In genomic region chr9:82829693-82830430, GRCm38 (mm10) we compare ENCODE assay signal across 8 mouse cellular contexts. TPM values are rescaled to one million over a fixed set of nuclear protein-coding genes. Genes with fewer than 3 reads are reported as not detected.
A peak's percentile ranks its signal among the peaks of the same experiment; 100 is the strongest.
DNase-seq lines count a peak whose midpoint lies in the region; ATAC-seq and TF ChIP-seq lines count a peak whose summit lies in the region.

No protein-coding gene starts in this region.

- DNase-seq in c-Kit-positive CD71-positive TER-119-negative erythroid progenitor cells, embryonic 14.5 days (ENCODE audit: low read depth): peak; percentile 73
- DNase-seq in forebrain, embryonic 11.5 days (ENCODE audit: low spot score): peak; percentile 94
- DNase-seq in kidney, postnatal 25 days: peak; percentile 87 to 96
- DNase-seq in liver, embryonic 14.5 days (ENCODE audit: low read depth in 3 of 3, low spot score in 3 of 3): peak; percentile 71 to 76 (median 75)
- peak; percentile 95 for DNase-seq in neural tube, embryonic 10.5 days (ENCODE audit: extremely low spot score, low spot score)

- peaks cover 4% of the 10 kb centered on the region; the same call in 1 of the 2 replicates for H3K4me1 ChIP-seq in E14TG2a.4 (replicated peaks; ENCODE audit: low read depth, low read length)
- no peaks in the 10 kb centered on the region for H3K4me1 ChIP-seq in forebrain, embryonic 11.5 days (replicated peaks; ENCODE audit: control insufficient read depth, insufficient read depth, low read length)
- peaks cover 6% of the 10 kb centered on the region for H3K4me1 ChIP-seq in heart, embryonic 16.5 days (ENCODE audit: control insufficient read depth, insufficient read depth, low read length)
- 0 out of 4 replicates have a peak, but pooled peaks cover 0 to 2% of the 10 kb centered on the region in 2 experiments for H3K4me1 ChIP-seq in liver, embryonic 14.5 days (replicated peaks; ENCODE audit: control insufficient read depth in 2 of 2, insufficient read depth in 2 of 2, low read length in 1 of 2)
- H3K4me1 ChIP-seq in stomach, embryonic 15.5 days: no peaks in the 10 kb centered on the region

- peak overlapping the region; percentile 88 for H3K9ac ChIP-seq in forebrain, embryonic 11.5 days (ENCODE audit: low read length)
- H3K9ac ChIP-seq in heart, embryonic 16.5 days (ENCODE audit: low read length): peak overlapping the region; percentile 75
- H3K9ac ChIP-seq in liver, embryonic 14.5 days (replicated peaks): peak overlapping the region; percentile 52
- H3K9ac ChIP-seq in stomach, embryonic 15.5 days: peak overlapping the region; percentile 47

- no peaks in the 10 kb centered on the region for H3K9me3 ChIP-seq in E14TG2a.4 (ENCODE audit: low read length)
- H3K9me3 ChIP-seq in forebrain, embryonic 11.5 days (ENCODE audit: control insufficient read depth, low read length): no peaks in the 10 kb centered on the region
- no peaks in the 10 kb centered on the region for H3K9me3 ChIP-seq in heart, embryonic 16.5 days (replicated peaks; ENCODE audit: control insufficient read depth, low read length)
- no peaks in the 10 kb centered on the region for H3K9me3 ChIP-seq in liver, embryonic 14.5 days (ENCODE audit: control insufficient read depth, low read length)
- H3K9me3 ChIP-seq in stomach, embryonic 15.5 days: no peaks in the 10 kb centered on the region

- H3K27me3 ChIP-seq in E14TG2a.4 (ENCODE audit: insufficient read depth, low read length): no peaks in the 10 kb centered on the region
- no peaks in the 10 kb centered on the region for H3K27me3 ChIP-seq in forebrain, embryonic 11.5 days (ENCODE audit: control insufficient read depth, insufficient read depth, low read length)
- H3K27me3 ChIP-seq in heart, embryonic 16.5 days (ENCODE audit: control insufficient read depth, insufficient read depth, low read length): no peaks in the 10 kb centered on the region
- no peaks in the 10 kb centered on the region for H3K27me3 ChIP-seq in liver, embryonic 14.5 days (ENCODE audit: control insufficient read depth, insufficient read depth, low read length)
- no peaks in the 10 kb centered on the region for H3K27me3 ChIP-seq in stomach, embryonic 15.5 days (replicated peaks)

- peak overlapping the region; percentile 87 for H3K4me3 ChIP-seq in E14TG2a.4 (replicated peaks; ENCODE audit: low read length)
- peak overlapping the region; percentile 71 for H3K4me3 ChIP-seq in forebrain, embryonic 11.5 days (ENCODE audit: low read depth, low read length)
- H3K4me3 ChIP-seq in heart, embryonic 16.5 days (ENCODE audit: low read length): peak overlapping the region; percentile 67
- peak overlapping the region; percentile 73 to 76 for H3K4me3 ChIP-seq in liver, embryonic 14.5 days (ENCODE audit: insufficient read depth in 1 of 2, low read depth in 2 of 2, low read length in 2 of 2)
- H3K4me3 ChIP-seq in stomach, embryonic 15.5 days (replicated peaks): peak overlapping the region; percentile 59

- no peak for TF ChIP-seq CTCF in E14TG2a.4 (conservative IDR thresholded peaks at IDR 0.05; ENCODE audit: low read length)
- no peak for TF ChIP-seq CTCF in liver, embryonic 14.5 days (IDR thresholded peaks at IDR 0.05; ENCODE audit: low read depth)

- H3K4me2 ChIP-seq in forebrain, embryonic 11.5 days (ENCODE audit: low read depth, low read length, severe bottlenecking): peak overlapping the region; percentile 77
- H3K4me2 ChIP-seq in heart, embryonic 16.5 days (ENCODE audit: low read depth, low read length): peak overlapping the region; percentile 81
- peak overlapping the region; percentile 96 for H3K4me2 ChIP-seq in liver, embryonic 14.5 days (ENCODE audit: low read depth)
- H3K4me2 ChIP-seq in stomach, embryonic 15.5 days: peak overlapping the region; percentile 82

- TF ChIP-seq EP300 in liver, embryonic 14.5 days (IDR thresholded peaks at IDR 0.05; ENCODE audit: low read depth): no peak

- ATAC-seq in forebrain, embryonic 11.5 days (replicated peaks; ENCODE audit: low FRiP score): peak; percentile 96
- peak; percentile 91 for ATAC-seq in heart, embryonic 16.5 days (replicated peaks; ENCODE audit: extremely low read depth, insufficient read depth, low FRiP score)
- ATAC-seq in liver, embryonic 14.5 days (ENCODE audit: insufficient read depth): peak; percentile 92
- peak; percentile 92 for ATAC-seq in stomach, embryonic 15.5 days (ENCODE audit: insufficient read depth, low FRiP score, low read depth)

- peak overlapping the region; percentile 85 for H3K27ac ChIP-seq in forebrain, embryonic 11.5 days (ENCODE audit: low read depth, low read length)
- H3K27ac ChIP-seq in heart, embryonic 16.5 days (ENCODE audit: low read length): peak overlapping the region; percentile 74
- no peak overlapping the region for H3K27ac ChIP-seq in liver, embryonic 14.5 days
- H3K27ac ChIP-seq in stomach, embryonic 15.5 days: peak overlapping the region; percentile 33

- H3K36me3 ChIP-seq in E14TG2a.4 (ENCODE audit: insufficient read depth, low read length): no peaks in the 10 kb centered on the region
- H3K36me3 ChIP-seq in forebrain, embryonic 11.5 days (ENCODE audit: control insufficient read depth, insufficient read depth, low read length): no peaks in the 10 kb centered on the region
- H3K36me3 ChIP-seq in heart, embryonic 16.5 days (ENCODE audit: control insufficient read depth, insufficient read depth): no peaks in the 10 kb centered on the region
- H3K36me3 ChIP-seq in liver, embryonic 14.5 days (replicated peaks; ENCODE audit: control insufficient read depth, insufficient read depth, low read depth): no peaks in the 10 kb centered on the region
- no peaks in the 10 kb centered on the region for H3K36me3 ChIP-seq in stomach, embryonic 15.5 days

- WGBS in forebrain, embryonic 11.5 days: under 1% methylated on average over 64 of the region's 65 CpGs
- WGBS in heart, embryonic 16.5 days: under 1% methylated on average over 65 of the region's 65 CpGs
- under 1% methylated on average over 65 of the region's 65 CpGs for WGBS in liver, embryonic 14.5 days (ENCODE audit: insufficient replicate concordance)
- WGBS in stomach, embryonic 15.5 days: under 1% methylated on average over 65 of the region's 65 CpGs

RNA-seq across cellular contexts. Expression of gene Irak1bp1, which starts 0.5 kb away (rescaled TPM):
- polyA plus RNA-seq in forebrain, embryonic 11.5 days (2014; fragmentation: Nextera tagmentation; extraction: Ambion mirVana): 35.6 and 36.4 TPM in 2 replicates
- polyA plus RNA-seq in heart, embryonic 16.5 days (2015; fragmentation: Nextera tagmentation; extraction: Ambion mirVana): 10.4 and 11.9 TPM in 2 replicates
- 0.41 and 0.65 TPM in 2 replicates for polyA plus RNA-seq in liver, embryonic 14.5 days (2012; rRNA removed)
- 0.91 and 1.2 TPM in 2 replicates for polyA plus RNA-seq in liver, embryonic 14.5 days (2014; fragmentation: Nextera tagmentation; extraction: Ambion mirVana)
- 16.5 and 16.7 TPM in 2 replicates for polyA plus RNA-seq in stomach, embryonic 15.5 days (2015; fragmentation: Nextera tagmentation; extraction: Ambion mirVana)
